Mouse (Mus musculus): ENCODE results near the gene Slc25a43.

Gene Slc25a43

DNA sequence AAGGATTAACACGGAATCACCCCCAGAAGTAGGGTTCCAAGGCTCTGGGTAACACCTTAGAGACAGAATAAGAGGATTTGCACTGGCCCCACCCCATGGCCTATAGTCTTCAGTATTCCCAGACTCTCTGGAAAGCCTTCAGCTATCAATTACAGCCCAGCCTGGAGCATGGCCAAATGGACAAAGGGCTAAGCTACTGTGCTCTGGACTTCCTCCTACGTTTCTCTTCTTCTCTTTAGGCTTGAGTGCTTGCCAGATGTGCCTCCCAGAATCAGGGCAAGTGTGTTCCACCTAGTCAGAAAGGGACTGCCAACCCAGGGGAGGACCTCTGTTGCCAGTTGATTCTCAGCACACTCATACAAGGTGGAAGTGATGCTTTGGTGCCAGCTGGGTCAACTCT is 81.6 kb downstream of the Slc25a43 start:
- no peak for DNase-seq (ENCODE audit: low spot score)
